Mouse (Mus musculus) stomach, postnatal 0 days (tissue): ENCODE measurements at regions not wholly inside any gene's neighbourhood (a gene's known extent, or its start where the extent isn't known, plus 50 kb on each side); places are given as distances from the start of the nearest gene placed in this dataset.

Experiments used
- ATAC-seq: fragments of 200-750 bp; cut with Nextera tagmentation; 2 replicates; pipeline ENCODE4 v1.8.0; 2017; ENCODE audit not compliant: low FRiP score, low TSS enrichment
- DNase-seq: peaks from one replicate; pipeline ENCODE4 v3.0.0-alpha.2; 2016; ENCODE audit warnings: low spot score
- H3K27ac ChIP-seq: fragments of 300-500 bp; sonication (generic); replicated peaks from 2 replicates; pipeline ENCODE4 v1.5.1; 2014; ENCODE audit warnings: mild to moderate bottlenecking, control low read depth
- H3K27me3 ChIP-seq: fragments of 300-500 bp; sonication (generic); 2 replicates; pipeline ENCODE4 v1.6.1; 2014; ENCODE audit warnings: low read length; ENCODE audit not compliant: control insufficient read depth, insufficient read depth
- H3K36me3 ChIP-seq: fragments of 300-500 bp; sonication (generic); 2 replicates; pipeline ENCODE4 v1.6.1; 2014; ENCODE audit warnings: low read length, mixed read lengths; ENCODE audit not compliant: control insufficient read depth, insufficient read depth
- H3K4me1 ChIP-seq: fragments of 300-500 bp; sonication (generic); replicated peaks from 2 replicates; pipeline ENCODE4 v1.6.1; 2014; ENCODE audit warnings: antibody characterized with exemption; ENCODE audit not compliant: control insufficient read depth, insufficient read depth
- H3K4me2 ChIP-seq: fragments of 300-500 bp; sonication (generic); replicated peaks from 2 replicates; pipeline ENCODE4 v1.6.1; 2014; ENCODE audit warnings: low read depth, mild to moderate bottlenecking, control low read depth, moderate library complexity
- H3K4me3 ChIP-seq: fragments of 300-500 bp; sonication (generic); 2 replicates; pipeline ENCODE4 v1.5.1; 2014; ENCODE audit warnings: low read depth, low read length, control low read depth
- H3K9ac ChIP-seq: fragments of 300-500 bp; sonication (generic); 2 replicates; pipeline ENCODE4 v1.6.1; 2014; ENCODE audit warnings: mild to moderate bottlenecking, low read length, control low read depth, mixed read lengths
- H3K9me3 ChIP-seq: fragments of 300-500 bp; sonication (generic); 2 replicates; pipeline ENCODE4 v1.6.1; 2016; ENCODE audit warnings: low read length; ENCODE audit not compliant: control insufficient read depth
- CTCF ChIP-seq: IDR thresholded peaks from 2 replicates; pipeline ENCODE4 v1.5.1; 2016; ENCODE audit warnings: antibody characterized with exemption, low read depth, mild to moderate bottlenecking, moderate library complexity
- EP300 ChIP-seq: optimal IDR thresholded peaks from 2 replicates; pipeline ENCODE3; 2016; ENCODE audit warnings: antibody characterized with exemption
- WGBS: fragments of 180-500 bp; shearing (Covaris S2); extraction: QIAGEN DNeasy Blood & Tissue Kit; methylation state at CpG from one replicate; pipeline ENCODE4 v1.1.7; 2014; 5-methylcytosine and 5-hydroxymethylcytosine counted together

DNA sequence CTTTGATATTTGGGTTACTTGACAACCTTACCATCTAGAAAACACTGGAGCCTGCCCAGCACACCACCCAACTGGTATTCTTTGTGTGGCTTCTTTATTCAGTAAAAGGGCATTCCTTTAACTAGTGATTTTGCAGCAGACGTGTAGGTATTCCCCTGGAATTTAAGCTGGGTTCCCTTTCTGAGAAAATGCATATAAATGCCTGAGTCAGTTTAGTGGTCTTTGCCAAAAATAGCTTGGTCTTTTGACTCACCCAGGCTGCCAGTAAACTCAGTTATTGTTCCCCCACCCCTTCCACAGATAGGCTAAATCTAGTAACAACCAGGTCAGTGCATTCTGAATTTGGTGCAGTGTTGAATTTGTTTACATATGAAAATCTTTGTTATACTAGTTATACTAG lies 450.6 kb downstream of the Gm7489 start:
- Histone ChIP-seq H3K27ac (no peak overlapping the region), H3K4me1 (no peaks in the 10 kb centered on the region), H3K9ac (no peak overlapping the region), H3K36me3 (no peaks in the 10 kb centered on the region), H3K9me3 (no peaks in the 10 kb centered on the region), H3K4me2 (no peak overlapping the region), H3K27me3 (no peaks in the 10 kb centered on the region), H3K4me3 (no peak overlapping the region)
- DNase-seq = no peak
- ATAC-seq = no peak
- no peak for TF ChIP-seq EP300
- TF ChIP-seq CTCF = no peak
- WGBS = 57% methylated on average over 1 of the region's 1 CpGs

GRCm38 (mm10) chr15:54353753-54354152 lies 469.0 kb downstream of the Gm7489 start:
- Histone ChIP-seq H3K9ac (no peak overlapping the region), H3K4me2 (no peak overlapping the region), H3K27ac (no peak overlapping the region), H3K36me3 (no peaks in the 10 kb centered on the region), H3K4me1 (no peaks in the 10 kb centered on the region), H3K27me3 (no peaks in the 10 kb centered on the region), H3K9me3 (no peaks in the 10 kb centered on the region), H3K4me3 (no peak overlapping the region)
- WGBS = 41% methylated on average over 3 of the region's 3 CpGs
- TF ChIP-seq CTCF (no peak), EP300 (peak; percentile 63)
- ATAC-seq = no peak
- no peak for DNase-seq

- whole genome bisulfite sequencing = 47% methylated on average over 3 of the region's 3 CpGs
- no peak overlapping the region for H3K4me2 ChIP-seq
- no peaks in the 10 kb centered on the region for H3K36me3 ChIP-seq
- no peak for ATAC-seq
- no peaks in the 10 kb centered on the region for H3K27me3 ChIP-seq
- no peaks in the 10 kb centered on the region for H3K4me1 ChIP-seq
- H3K4me3 ChIP-seq = no peak overlapping the region
- no peak for DNase-seq
- no peak for TF ChIP-seq CTCF
- no peak for TF ChIP-seq EP300
- no peak overlapping the region for H3K9ac ChIP-seq
- H3K27ac ChIP-seq = no peak overlapping the region
- no peaks in the 10 kb centered on the region for H3K9me3 ChIP-seq
These were observed 474.0 kb downstream of the Gm7489 start for GRCm38 (mm10) chr15:54358731-54359130.
